Mouse (Mus musculus): Measurements from ENCODE around the gene Tmem131l. TPM values are rescaled to one million over a fixed set of nuclear protein-coding genes. Genes with fewer than 3 reads are reported as not detected.

Gene Tmem131l
- total RNA-seq, 1 experiment, result 31.5 TPM

DNA sequence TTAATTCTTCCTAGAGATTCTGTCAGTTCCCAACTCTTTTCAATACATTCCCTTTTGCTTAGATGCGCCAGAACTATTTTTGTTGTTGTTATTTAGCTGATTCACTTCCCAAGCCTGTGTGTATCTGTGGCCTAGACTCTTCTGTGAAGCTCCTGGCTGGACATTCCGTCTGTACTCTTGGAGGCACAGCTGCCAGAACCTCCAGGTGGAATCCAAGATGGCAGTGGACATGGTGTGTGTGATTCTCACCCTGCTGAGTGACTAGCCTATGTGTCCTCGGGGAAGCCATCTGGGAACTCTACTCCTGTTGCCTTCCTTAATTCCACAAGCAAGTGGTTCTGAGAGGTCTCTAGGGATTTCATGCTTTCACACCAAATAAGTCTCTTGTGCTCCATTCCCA, 63.8 kb downstream of the Tmem131l start:
- H3K27ac ChIP-seq (ENCODE audit: insufficient read depth, low read depth, low read length, poor library complexity, severe bottlenecking), result no peak overlapping the region
- in situ Hi-C loops (cut with MboI; ENCODE audit: low sequenced_read_pairs in 2 of 2, unreplicated experiment in 2 of 2), result no loop called here

DNA sequence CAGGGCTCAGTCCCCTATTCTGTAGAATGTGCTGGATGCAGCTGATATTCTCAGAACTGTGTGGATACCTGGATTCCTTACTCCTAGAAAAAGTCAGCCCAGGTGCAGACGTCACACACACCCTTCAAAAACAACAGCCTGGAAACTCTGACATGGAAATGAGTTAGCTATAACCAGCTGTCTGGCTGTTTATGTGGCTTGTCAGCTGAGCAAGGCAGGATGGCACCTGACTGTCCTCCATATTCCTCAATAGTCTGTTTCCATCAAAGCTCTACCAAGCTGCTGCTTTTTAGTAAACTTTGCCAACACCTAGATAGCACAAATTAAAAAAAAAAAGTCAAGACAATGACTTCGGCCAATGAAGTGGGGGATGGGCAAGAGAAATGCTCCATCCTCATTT, 66.6 kb downstream of the Tmem131l start:
- peaks cover 7 to 25% of the 10 kb centered on the region in 2 experiments for H3K4me1 ChIP-seq (ENCODE audit: control insufficient read depth in 2 of 2, insufficient read depth in 2 of 2, low read length in 2 of 2, poor library complexity in 1 of 2)
- TF ChIP-seq MAFK (IDR thresholded peaks at IDR 0.05; ENCODE audit: insufficient read depth, low read depth, low read length) (no peak), HCFC1 (IDR thresholded peaks at IDR 0.05; ENCODE audit: borderline replicate concordance, insufficient read depth, low read length) (no peak), ZNF384 (IDR thresholded peaks at IDR 0.05; ENCODE audit: low read depth, low read length) (no peak), ZC3H11A (IDR thresholded peaks at IDR 0.05; ENCODE audit: borderline replicate concordance, low read depth, low read length) (no peak), CHD2 (IDR thresholded peaks at IDR 0.05; ENCODE audit: low read depth, low read length) (no peak)
- no peaks in the 10 kb centered on the region for H3K9me3 ChIP-seq (ENCODE audit: control insufficient read depth, insufficient read depth, low read depth, low read length)

More for the DNA sequence above, 63.8 kb downstream of the Tmem131l start:
- no peak overlapping the region for H3K9ac ChIP-seq (ENCODE audit: insufficient read depth, low read depth, low read length, poor library complexity, severe bottlenecking)
- no peaks in the 10 kb centered on the region for H3K9me3 ChIP-seq (ENCODE audit: control insufficient read depth, insufficient read depth, low read depth, low read length)
- H3K36me3 ChIP-seq (ENCODE audit: control insufficient read depth, insufficient read depth, low read length, poor library complexity, severe bottlenecking), result 0 out of 2 replicates have a peak, but pooled peaks cover 2% of the 10 kb centered on the region
- no peak for DNase-seq (ENCODE audit: low read depth, low spot score)
- no peak for TF ChIP-seq MAFK (IDR thresholded peaks at IDR 0.05; ENCODE audit: insufficient read depth, low read depth, low read length)
- TF ChIP-seq ZNF384 (IDR thresholded peaks at IDR 0.05; ENCODE audit: low read depth, low read length), result no peak
- TF ChIP-seq ZC3H11A (IDR thresholded peaks at IDR 0.05; ENCODE audit: borderline replicate concordance, low read depth, low read length), result no peak
- TF ChIP-seq HCFC1 (IDR thresholded peaks at IDR 0.05; ENCODE audit: borderline replicate concordance, insufficient read depth, low read length), result no peak
- no peak for TF ChIP-seq CHD2 (IDR thresholded peaks at IDR 0.05; ENCODE audit: low read depth, low read length)
- H3K4me1 ChIP-seq (ENCODE audit: control insufficient read depth in 2 of 2, insufficient read depth in 2 of 2, low read length in 2 of 2, poor library complexity in 1 of 2), result peaks cover 8 to 19% of the 10 kb centered on the region in 2 experiments
- H3K4me3 ChIP-seq (ENCODE audit: insufficient read depth in 1 of 2, low read depth in 1 of 2, low read length in 2 of 2, poor library complexity in 1 of 2, severe bottlenecking in 1 of 2), result no peak overlapping the region

DNA sequence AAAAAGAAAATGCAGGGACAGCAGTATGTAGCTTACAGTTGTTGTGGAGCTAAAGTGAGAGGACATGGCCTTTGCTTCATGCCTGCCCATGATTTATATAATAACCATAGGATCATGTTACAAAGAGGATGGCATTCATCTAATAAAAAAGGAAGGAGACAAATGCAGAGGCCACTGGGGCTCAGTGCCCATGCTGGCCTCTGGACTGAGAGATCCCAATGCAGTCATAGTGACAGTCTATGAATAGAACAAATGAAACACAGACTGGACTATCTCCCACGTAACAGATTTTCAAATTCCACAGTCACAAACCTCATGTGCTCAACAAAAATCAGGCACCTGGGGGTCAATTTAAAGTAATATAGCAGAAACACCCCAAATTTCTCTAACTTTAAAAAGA, 69.3 kb downstream of the Tmem131l start:
- Histone ChIP-seq H3K4me3 (ENCODE audit: insufficient read depth in 1 of 2, low read depth in 1 of 2, low read length in 2 of 2, poor library complexity in 1 of 2, severe bottlenecking in 1 of 2) (no peak overlapping the region), H3K9ac (ENCODE audit: insufficient read depth, low read depth, low read length, poor library complexity, severe bottlenecking) (no peak overlapping the region), H3K27ac (ENCODE audit: insufficient read depth, low read depth, low read length, poor library complexity, severe bottlenecking) (no peak overlapping the region), H3K4me1 (ENCODE audit: control insufficient read depth in 2 of 2, insufficient read depth in 2 of 2, low read length in 2 of 2, poor library complexity in 1 of 2) (peaks cover 10 to 30% of the 10 kb centered on the region in 2 experiments), H3K9me3 (ENCODE audit: control insufficient read depth, insufficient read depth, low read depth, low read length) (no peaks in the 10 kb centered on the region), H3K36me3 (ENCODE audit: control insufficient read depth, insufficient read depth, low read length, poor library complexity, severe bottlenecking) (peaks cover 2% of the 10 kb centered on the region; the same call in 1 of the 2 replicates)
- in situ Hi-C loops (cut with MboI; ENCODE audit: low sequenced_read_pairs in 2 of 2, unreplicated experiment in 2 of 2), result no loop called here
- TF ChIP-seq ZNF384 (IDR thresholded peaks at IDR 0.05; ENCODE audit: low read depth, low read length), result no peak
- TF ChIP-seq ZC3H11A (IDR thresholded peaks at IDR 0.05; ENCODE audit: borderline replicate concordance, low read depth, low read length), result no peak
- TF ChIP-seq MAFK (IDR thresholded peaks at IDR 0.05; ENCODE audit: insufficient read depth, low read depth, low read length), result no peak
- TF ChIP-seq HCFC1 (IDR thresholded peaks at IDR 0.05; ENCODE audit: borderline replicate concordance, insufficient read depth, low read length), result no peak
- no peak for TF ChIP-seq CHD2 (IDR thresholded peaks at IDR 0.05; ENCODE audit: low read depth, low read length)
- no peak for DNase-seq (ENCODE audit: low read depth, low spot score)

More for the DNA sequence above, 66.6 kb downstream of the Tmem131l start:
- in situ Hi-C loops (cut with MboI; ENCODE audit: low sequenced_read_pairs in 2 of 2, unreplicated experiment in 2 of 2), result no loop called here
- Histone ChIP-seq H3K9ac (ENCODE audit: insufficient read depth, low read depth, low read length, poor library complexity, severe bottlenecking) (no peak overlapping the region), H3K36me3 (ENCODE audit: control insufficient read depth, insufficient read depth, low read length, poor library complexity, severe bottlenecking) (peaks cover 2% of the 10 kb centered on the region; the same call in 1 of the 2 replicates), H3K4me3 (ENCODE audit: insufficient read depth in 1 of 2, low read depth in 1 of 2, low read length in 2 of 2, poor library complexity in 1 of 2, severe bottlenecking in 1 of 2) (no peak overlapping the region), H3K27ac (ENCODE audit: insufficient read depth, low read depth, low read length, poor library complexity, severe bottlenecking) (no peak overlapping the region)
- DNase-seq (ENCODE audit: low read depth, low spot score), result no peak

- in situ Hi-C loops (cut with MboI; ENCODE audit: low sequenced_read_pairs in 2 of 2, unreplicated experiment in 2 of 2), result no loop called here
- H3K4me1 ChIP-seq (ENCODE audit: control insufficient read depth in 2 of 2, insufficient read depth in 2 of 2, low read length in 2 of 2, poor library complexity in 1 of 2), result peaks cover 10 to 34% of the 10 kb centered on the region in 2 experiments
Measured at GRCm38 (mm10) chr3:83969081-83969480, 70.9 kb downstream of the Tmem131l start.

More at GRCm38 (mm10) chr3:83969081-83969480, 70.9 kb downstream of the Tmem131l start:
- DNase-seq (ENCODE audit: low read depth, low spot score), result no peak
- TF ChIP-seq ZC3H11A (IDR thresholded peaks at IDR 0.05; ENCODE audit: borderline replicate concordance, low read depth, low read length) (no peak), HCFC1 (IDR thresholded peaks at IDR 0.05; ENCODE audit: borderline replicate concordance, insufficient read depth, low read length) (no peak), CHD2 (IDR thresholded peaks at IDR 0.05; ENCODE audit: low read depth, low read length) (no peak), MAFK (IDR thresholded peaks at IDR 0.05; ENCODE audit: insufficient read depth, low read depth, low read length) (no peak), ZNF384 (IDR thresholded peaks at IDR 0.05; ENCODE audit: low read depth, low read length) (no peak)
- Histone ChIP-seq H3K9me3 (ENCODE audit: control insufficient read depth, insufficient read depth, low read depth, low read length) (no peaks in the 10 kb centered on the region), H3K36me3 (ENCODE audit: control insufficient read depth, insufficient read depth, low read length, poor library complexity, severe bottlenecking) (no peaks in the 10 kb centered on the region; the same call in 1 of the 2 replicates), H3K27ac (ENCODE audit: insufficient read depth, low read depth, low read length, poor library complexity, severe bottlenecking) (no peak overlapping the region), H3K4me3 (ENCODE audit: insufficient read depth in 1 of 2, low read depth in 1 of 2, low read length in 2 of 2, poor library complexity in 1 of 2, severe bottlenecking in 1 of 2) (no peak overlapping the region), H3K9ac (ENCODE audit: insufficient read depth, low read depth, low read length, poor library complexity, severe bottlenecking) (no peak overlapping the region)

Measured in ES-E14 (cell line).